Mouse (Mus musculus) kidney, embryonic 16.5 days (tissue): ENCODE data around the gene Zmynd8. TPM values are rescaled to one million over a fixed set of nuclear protein-coding genes. Genes with fewer than 3 reads are reported as not detected.

ENCODE experiments used
- ATAC-seq: fragments of 200-750 bp; cut with Nextera tagmentation; 2 replicates; pipeline ENCODE4 v1.8.0; 2017; ENCODE audit warnings: moderate TSS enrichment; ENCODE audit not compliant: low FRiP score, low TSS enrichment
- H3K27ac ChIP-seq: fragments of 300-500 bp; sonication (generic); 2 replicates; pipeline ENCODE4 v1.5.1; 2014; ENCODE audit warnings: low read length
- H3K27me3 ChIP-seq: fragments of 300-500 bp; sonication (generic); 2 replicates; pipeline ENCODE4 v1.6.1; 2014; ENCODE audit warnings: low read length, control low read depth, mixed read lengths; ENCODE audit not compliant: insufficient read depth
- H3K36me3 ChIP-seq: fragments of 300-500 bp; sonication (generic); 2 replicates; pipeline ENCODE4 v1.6.1; 2014; ENCODE audit warnings: low read length, control low read depth, mixed read lengths; ENCODE audit not compliant: insufficient read depth
- H3K4me1 ChIP-seq: fragments of 300-500 bp; sonication (generic); 2 replicates; pipeline ENCODE4 v1.6.1; 2014; ENCODE audit warnings: low read length, control low read depth, mixed read lengths; ENCODE audit not compliant: insufficient read depth
- H3K4me2 ChIP-seq: fragments of 300-500 bp; sonication (generic); replicated peaks from 2 replicates; pipeline ENCODE4 v1.6.1; 2014; ENCODE audit warnings: low read depth, low read length
- H3K4me3 ChIP-seq: fragments of 300-500 bp; sonication (generic); 2 replicates; pipeline ENCODE4 v1.5.1; 2014; ENCODE audit warnings: mild to moderate bottlenecking, low read length
- H3K9ac ChIP-seq: fragments of 300-500 bp; sonication (generic); replicated peaks from 2 replicates; pipeline ENCODE4 v1.6.1; 2014; ENCODE audit warnings: low read length
- H3K9me3 ChIP-seq: fragments of 300-500 bp; sonication (generic); 2 replicates; pipeline ENCODE4 v1.6.1; 2016; ENCODE audit warnings: low read length, control low read depth
- WGBS: fragments of 180-500 bp; shearing (Covaris S2); extraction: QIAGEN DNeasy Blood & Tissue Kit; methylation state at CpG from one replicate; pipeline ENCODE4 v1.1.7; 2014; 5-methylcytosine and 5-hydroxymethylcytosine counted together
- polyA plus RNA-seq: library from polyadenylated mRNA; unstranded; fragments of >200 nt; fragmentation: Nextera tagmentation; extraction: Ambion mirVana; gene quantifications from 2 replicates; pipeline ENCODE4 v1.2.1, GENCODE M21; 2015

Gene Zmynd8
- polyA plus RNA-seq, 1 experiment from 2014 or later: 58.2 TPM

DNA sequence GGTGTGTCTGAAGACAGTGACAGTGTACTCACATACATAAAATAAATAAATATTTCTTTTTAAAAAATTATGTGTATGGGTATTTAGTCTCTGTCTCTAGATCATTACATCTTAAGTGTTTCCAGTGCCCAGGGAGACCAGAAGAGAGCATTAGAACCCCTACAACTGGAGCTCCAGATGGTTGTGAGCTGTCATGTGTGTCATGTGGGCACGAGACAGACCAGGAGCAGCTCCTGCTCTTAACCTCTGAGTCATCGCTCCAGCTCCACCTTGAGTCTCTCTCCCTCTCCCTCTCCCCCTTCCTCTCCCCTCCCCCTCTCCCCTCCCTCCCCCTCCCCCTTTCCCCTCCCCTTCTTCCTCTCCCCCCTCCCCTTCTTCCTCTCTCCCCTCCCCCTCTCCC is 25.9 kb upstream of the Zmynd8 start:
- Histone ChIP-seq H3K9ac (no peak overlapping the region), H3K4me1 (0 out of 2 replicates have a peak, but pooled peaks cover 5% of the 10 kb centered on the region), H3K4me2 (no peak overlapping the region), H3K9me3 (peaks cover 7% of the 10 kb centered on the region; the same call in 1 of the 2 replicates), H3K27me3 (no peaks in the 10 kb centered on the region), H3K27ac (no peak overlapping the region), H3K36me3 (no peaks in the 10 kb centered on the region), H3K4me3 (no peak overlapping the region)
- WGBS: 28% methylated on average over 2 of the region's 2 CpGs
- no peak for ATAC-seq

DNA sequence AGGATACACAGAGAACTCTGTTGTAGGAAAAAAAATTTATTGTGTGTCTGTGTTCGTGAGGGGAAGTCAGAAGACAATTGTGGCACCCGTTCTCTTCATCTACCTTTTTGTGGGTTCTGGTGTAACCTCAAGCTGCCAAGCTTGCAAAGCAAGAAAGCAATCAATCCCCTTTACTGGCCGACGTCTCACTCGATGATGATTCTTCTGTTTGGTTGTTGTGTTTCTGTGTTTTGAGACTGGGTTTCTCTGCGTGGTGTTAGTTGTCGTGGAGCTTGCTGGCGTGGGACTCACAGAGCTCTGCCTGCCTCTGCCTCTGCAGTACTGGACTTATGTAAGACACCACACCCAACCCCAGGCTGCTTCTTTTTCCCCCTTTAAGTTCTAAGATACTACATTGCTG is 24.9 kb upstream of the Zmynd8 start:
- no peak overlapping the region for H3K9ac ChIP-seq
- no peak overlapping the region for H3K4me3 ChIP-seq
- no peaks in the 10 kb centered on the region for H3K36me3 ChIP-seq
- no peak overlapping the region for H3K4me2 ChIP-seq
- ATAC-seq: no peak
- H3K4me1 ChIP-seq: 0 out of 2 replicates have a peak, but pooled peaks cover 5% of the 10 kb centered on the region
- H3K27me3 ChIP-seq: no peaks in the 10 kb centered on the region
- H3K27ac ChIP-seq: no peak overlapping the region
- peaks cover 7% of the 10 kb centered on the region; the same call in 1 of the 2 replicates for H3K9me3 ChIP-seq
- WGBS: 88% methylated on average over 8 of the region's 8 CpGs

DNA sequence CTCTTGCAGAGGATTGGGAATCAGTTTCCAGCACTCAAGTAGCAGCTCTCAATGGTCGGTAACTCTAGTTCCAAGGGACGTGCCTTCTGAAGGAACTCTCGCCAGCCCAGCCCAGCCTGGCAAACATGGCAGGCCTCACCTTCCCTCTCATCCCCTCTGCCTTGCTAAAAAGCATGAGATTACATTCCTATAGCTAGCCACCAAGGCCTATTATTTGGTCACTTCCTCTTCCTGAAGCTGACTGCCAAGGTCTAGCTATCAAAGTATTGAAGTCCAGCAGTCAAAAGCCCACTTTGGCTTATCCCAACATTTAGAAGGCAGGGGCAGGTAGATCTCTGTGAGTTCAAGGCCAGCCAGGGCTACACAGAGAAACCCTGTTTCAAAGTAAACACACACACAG is 24.2 kb upstream of the Zmynd8 start:
- Histone ChIP-seq H3K9ac (no peak overlapping the region), H3K4me2 (no peak overlapping the region), H3K9me3 (peaks cover 5% of the 10 kb centered on the region; the same call in 1 of the 2 replicates), H3K4me1 (0 out of 2 replicates have a peak, but pooled peaks cover 5% of the 10 kb centered on the region), H3K4me3 (no peak overlapping the region), H3K36me3 (no peaks in the 10 kb centered on the region), H3K27me3 (no peaks in the 10 kb centered on the region), H3K27ac (peak overlapping the region; percentile 50; the same call in 1 of the 2 replicates)
- 84% methylated on average over 3 of the region's 3 CpGs for WGBS
- ATAC-seq: no peak

DNA sequence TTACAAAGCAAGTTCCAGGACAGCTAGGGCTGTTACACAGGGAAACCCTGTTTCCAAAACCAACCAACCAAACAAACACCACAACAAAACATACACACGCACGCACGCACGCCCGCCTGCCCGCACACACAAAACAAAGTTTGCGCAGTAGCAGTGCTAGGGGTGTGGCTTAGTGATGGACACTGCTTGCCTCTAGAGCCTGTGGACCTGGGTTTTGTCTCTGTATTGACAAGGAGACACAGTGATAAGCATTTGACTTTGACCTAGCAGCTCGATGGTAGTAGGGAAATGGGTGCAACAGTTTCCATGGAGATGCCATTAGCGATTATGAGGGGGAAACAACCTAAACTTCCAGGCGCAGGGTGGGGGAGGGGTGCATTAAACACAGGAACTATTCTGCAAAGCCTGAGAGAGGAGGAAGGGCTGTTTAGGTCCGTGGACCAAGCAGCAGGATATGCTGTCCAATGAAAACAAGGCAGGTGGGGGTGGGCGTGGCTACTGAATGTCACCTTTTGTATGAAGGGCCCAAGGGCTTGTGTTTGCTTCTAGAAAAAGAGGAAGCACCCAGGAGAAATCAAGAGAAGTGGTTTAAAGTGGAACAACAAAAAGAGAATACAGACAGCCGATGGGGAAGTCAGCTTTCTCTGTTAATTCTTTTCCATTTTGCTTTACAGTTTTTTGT is 23.4 kb upstream of the Zmynd8 start:
- no peaks in the 10 kb centered on the region for H3K36me3 ChIP-seq
- 0 out of 2 replicates have a peak, but pooled peaks cover 5% of the 10 kb centered on the region for H3K4me1 ChIP-seq
- H3K27me3 ChIP-seq: no peaks in the 10 kb centered on the region
- no peaks in the 10 kb centered on the region for H3K9me3 ChIP-seq
- H3K4me2 ChIP-seq: no peak overlapping the region
- WGBS: 65% methylated on average over 13 of the region's 13 CpGs
- no peak overlapping the region for H3K4me3 ChIP-seq
- no peak for ATAC-seq
- H3K27ac ChIP-seq: 0 out of 2 replicates have a peak overlapping the region, but pooled peaks have one; percentile 24
- no peak overlapping the region for H3K9ac ChIP-seq

DNA sequence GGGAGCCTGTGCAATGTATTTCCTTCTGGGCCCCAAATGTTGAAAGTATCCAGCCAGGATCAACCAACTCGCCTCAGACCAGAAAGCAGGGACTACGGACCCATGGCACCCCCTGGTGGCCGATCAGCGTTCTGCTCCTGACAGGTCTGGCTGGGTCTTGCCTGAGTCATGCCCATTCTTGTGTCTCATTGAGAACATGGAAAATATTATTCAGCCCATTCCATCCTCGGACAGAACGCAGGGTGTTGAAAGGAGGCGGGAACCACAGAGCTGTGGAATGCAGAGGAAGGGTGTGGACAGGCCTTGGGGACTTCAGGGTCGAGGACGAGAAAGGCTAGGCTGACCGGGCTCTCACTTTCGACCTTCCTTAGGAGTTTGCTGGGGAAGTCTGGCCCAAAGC is 15.5 kb upstream of the Zmynd8 start:
- peak; percentile 78 for ATAC-seq
- Histone ChIP-seq H3K4me1 (no peaks in the 10 kb centered on the region; the same call in 1 of the 2 replicates), H3K4me2 (no peak overlapping the region), H3K36me3 (no peaks in the 10 kb centered on the region), H3K4me3 (no peak overlapping the region), H3K27ac (peak overlapping the region; percentile 9; the same call in 1 of the 2 replicates), H3K27me3 (no peaks in the 10 kb centered on the region), H3K9ac (no peak overlapping the region), H3K9me3 (no peaks in the 10 kb centered on the region)
- WGBS: 15% methylated on average over 11 of the region's 11 CpGs

DNA sequence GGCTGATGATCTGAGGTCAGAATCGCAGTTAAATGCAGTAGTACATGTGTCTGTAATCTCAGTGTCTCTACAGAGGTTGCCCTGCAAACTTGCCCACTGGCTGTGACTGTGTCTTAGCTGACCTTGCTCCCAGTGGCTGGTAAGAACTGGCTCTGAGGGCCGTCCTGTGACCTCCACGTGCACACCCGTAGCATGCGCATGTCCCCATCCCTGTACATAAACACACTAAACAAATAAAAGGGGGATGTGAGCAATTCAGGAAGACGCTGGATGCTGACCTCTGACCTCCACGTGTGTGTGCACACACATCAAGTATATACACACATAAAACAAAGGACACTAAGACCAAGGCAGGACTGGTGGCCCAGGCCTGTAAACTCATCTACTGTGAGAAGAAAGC is 14.3 kb upstream of the Zmynd8 start:
- Histone ChIP-seq H3K4me1 (no peaks in the 10 kb centered on the region; the same call in 1 of the 2 replicates), H3K4me2 (no peak overlapping the region), H3K27me3 (no peaks in the 10 kb centered on the region), H3K4me3 (no peak overlapping the region), H3K9me3 (no peaks in the 10 kb centered on the region), H3K27ac (no peak overlapping the region), H3K36me3 (no peaks in the 10 kb centered on the region), H3K9ac (no peak overlapping the region)
- 58% methylated on average over 7 of the region's 7 CpGs for WGBS
- ATAC-seq: peak; percentile 40; the same call in 1 of the 2 replicates

DNA sequence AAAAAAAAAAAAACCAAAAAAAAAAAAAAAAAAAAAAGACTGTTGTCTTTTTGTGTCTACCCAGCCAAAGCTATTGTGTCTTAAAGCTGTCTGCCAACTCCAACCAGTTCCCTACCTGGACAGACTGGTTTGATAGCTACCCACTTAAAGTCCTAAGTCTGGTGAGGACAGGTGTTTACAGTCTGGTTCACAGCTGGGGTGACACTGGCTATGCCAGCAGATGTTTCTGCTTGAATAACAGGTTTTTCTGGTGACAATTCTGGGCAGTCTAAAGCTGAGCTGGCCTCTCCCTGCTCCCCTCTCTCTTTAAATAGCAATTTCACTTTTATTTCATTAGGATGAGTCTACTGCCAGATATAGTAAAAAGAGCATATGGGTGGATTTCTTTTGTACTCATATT is 10.9 kb upstream of the Zmynd8 start:
- Histone ChIP-seq H3K4me3 (no peak overlapping the region), H3K27me3 (no peaks in the 10 kb centered on the region), H3K27ac (no peak overlapping the region), H3K9ac (no peak overlapping the region), H3K4me2 (no peak overlapping the region), H3K9me3 (no peaks in the 10 kb centered on the region), H3K36me3 (no peaks in the 10 kb centered on the region), H3K4me1 (peaks cover 20% of the 10 kb centered on the region)
- ATAC-seq: no peak

DNA sequence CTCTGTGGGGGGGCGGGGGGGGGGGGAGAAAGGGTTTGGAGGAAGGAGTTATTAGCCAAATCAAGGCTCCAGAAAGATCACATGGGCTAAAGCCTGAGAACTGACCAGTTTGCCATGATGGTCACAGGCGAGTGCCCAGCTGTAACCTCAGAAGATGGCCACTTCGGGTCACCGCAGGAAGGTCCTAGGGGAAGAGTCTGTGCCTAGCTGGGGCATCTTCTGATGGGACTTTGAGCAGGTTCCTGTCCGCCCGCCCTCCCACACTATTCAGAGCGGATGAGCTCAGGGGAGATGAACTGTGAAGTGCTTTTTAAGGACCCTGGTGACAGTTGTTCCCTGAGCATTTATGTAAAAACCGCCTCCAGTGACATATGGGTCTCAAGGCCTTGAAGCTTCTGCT is 8.4 kb upstream of the Zmynd8 start:
- Histone ChIP-seq H3K9me3 (no peaks in the 10 kb centered on the region), H3K4me1 (peaks cover 20% of the 10 kb centered on the region), H3K27ac (peak overlapping the region; percentile 24; the same call in 1 of the 2 replicates), H3K27me3 (no peaks in the 10 kb centered on the region), H3K4me3 (no peak overlapping the region), H3K9ac (no peak overlapping the region), H3K36me3 (no peaks in the 10 kb centered on the region), H3K4me2 (no peak overlapping the region)
- 44% methylated on average over 7 of the region's 8 CpGs for WGBS
- ATAC-seq: peak; percentile 61

DNA sequence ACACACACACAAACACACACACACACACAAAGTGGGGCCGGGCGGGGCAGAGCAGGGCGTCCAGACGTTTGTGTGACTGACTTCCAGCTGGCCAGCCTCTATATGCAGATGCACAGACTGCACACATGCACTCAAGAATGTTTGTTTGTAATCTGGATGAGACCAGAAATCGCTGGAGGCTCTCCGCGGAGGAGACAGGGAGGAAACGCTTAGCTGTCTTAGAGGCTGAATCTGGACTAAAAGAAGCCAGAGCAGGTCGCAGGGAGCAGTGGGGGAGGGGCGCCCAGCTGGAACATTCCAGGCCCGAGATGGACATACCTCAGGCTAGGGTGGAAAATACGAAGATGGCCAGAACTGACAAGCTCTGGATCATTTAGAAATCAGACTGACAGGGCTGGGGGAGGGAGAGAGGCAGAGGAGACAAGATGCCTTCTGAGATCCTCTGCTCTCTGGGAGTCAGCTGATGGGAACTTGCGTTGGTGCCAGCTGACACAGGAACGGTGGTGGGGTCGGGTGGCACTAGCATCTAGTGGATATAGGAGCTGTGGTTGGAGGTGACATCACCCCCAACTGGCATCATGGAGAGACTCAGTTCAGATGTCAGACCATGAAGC is 7.6 kb upstream of the Zmynd8 start:
- WGBS: 20% methylated on average over 15 of the region's 15 CpGs
- no peaks in the 10 kb centered on the region for H3K36me3 ChIP-seq
- no peak overlapping the region for H3K4me2 ChIP-seq
- no peaks in the 10 kb centered on the region for H3K9me3 ChIP-seq
- H3K4me3 ChIP-seq: no peak overlapping the region
- peak overlapping the region; percentile 67 for H3K27ac ChIP-seq
- H3K9ac ChIP-seq: peak overlapping the region; percentile 22; the same call in 1 of the 2 replicates
- no peaks in the 10 kb centered on the region for H3K27me3 ChIP-seq
- ATAC-seq: peak; percentile 58
- H3K4me1 ChIP-seq: peaks cover 20% of the 10 kb centered on the region

DNA sequence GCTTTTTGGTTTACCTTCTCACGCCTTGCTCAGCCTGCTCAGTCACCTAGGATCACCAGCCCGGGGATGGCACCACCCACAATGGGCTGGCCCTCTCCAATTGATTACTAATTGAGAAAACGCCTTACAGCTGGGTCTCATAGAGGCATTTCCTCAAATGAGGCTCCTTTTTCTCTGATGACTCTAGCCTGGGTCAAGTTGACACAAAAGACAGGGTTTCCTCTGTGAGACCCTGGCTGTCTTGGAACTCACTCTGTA is 2.2 kb upstream of the Zmynd8 start:
- Histone ChIP-seq H3K27me3 (no peaks in the 10 kb centered on the region), H3K36me3 (no peaks in the 10 kb centered on the region), H3K9me3 (no peaks in the 10 kb centered on the region), H3K9ac (peak overlapping the region; percentile 62), H3K4me1 (peaks cover 32% of the 10 kb centered on the region), H3K4me2 (peak overlapping the region; percentile 40), H3K27ac (peak overlapping the region; percentile 98), H3K4me3 (peak overlapping the region; percentile 23)
- 27% methylated on average over 3 of the region's 3 CpGs for WGBS
- ATAC-seq: 0 out of 2 replicates have a peak, but pooled peaks have one; percentile 21
